Mouse (Mus musculus) fat pad, adult 2 months (tissue): ENCODE results near the gene Zmiz1.
A peak's percentile ranks its signal among the peaks of the same experiment; 100 is the strongest.

Source experiments
- DNase-seq: peaks from one replicate; pipeline ENCODE4 v3.0.0-alpha.2; 2011; ENCODE audit warnings: low read depth, low spot score; ENCODE audit errors: extremely low read depth

Gene Zmiz1

DNA sequence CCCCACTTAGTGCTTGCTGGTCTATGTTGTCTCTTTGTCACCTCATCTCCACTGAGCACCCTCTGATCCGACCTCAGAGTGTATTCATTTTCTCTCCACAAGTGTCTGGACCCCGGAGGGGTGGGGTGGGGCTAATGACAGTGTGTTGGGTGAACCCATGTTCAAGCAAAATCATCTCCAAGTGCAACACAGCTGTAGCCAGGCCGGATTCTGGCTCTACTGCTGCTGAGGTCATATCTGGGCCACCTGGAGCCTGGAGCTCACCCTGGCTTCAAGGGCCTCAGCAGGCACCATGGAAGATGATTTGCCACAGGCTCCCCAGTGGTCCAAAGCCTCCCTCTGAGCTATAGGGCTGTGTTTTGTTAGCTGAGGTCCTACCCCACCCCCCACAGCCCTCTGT is 52.6 kb downstream of the Zmiz1 start:
- no peak for DNase-seq

DNA sequence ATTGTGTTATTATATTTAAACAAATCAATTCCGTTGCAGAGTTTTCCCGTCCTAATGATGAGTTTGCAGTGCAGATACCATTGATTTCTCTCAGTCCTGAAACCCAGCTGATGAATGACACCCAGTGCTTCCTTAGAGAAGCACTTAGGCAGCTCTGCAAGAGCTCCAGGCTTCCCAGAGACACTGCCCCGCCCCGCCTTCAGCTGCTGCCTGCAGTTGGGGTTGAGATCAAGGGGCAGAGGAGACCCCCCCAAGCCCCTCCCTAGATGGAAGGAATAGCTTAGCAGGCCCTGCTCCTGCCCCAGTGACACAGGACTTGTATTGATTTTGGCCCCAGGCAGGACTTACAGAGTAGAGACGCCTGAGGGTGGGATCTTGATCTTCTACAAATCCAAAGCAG is 53.0 kb downstream of the Zmiz1 start:
- DNase-seq = no peak

DNA sequence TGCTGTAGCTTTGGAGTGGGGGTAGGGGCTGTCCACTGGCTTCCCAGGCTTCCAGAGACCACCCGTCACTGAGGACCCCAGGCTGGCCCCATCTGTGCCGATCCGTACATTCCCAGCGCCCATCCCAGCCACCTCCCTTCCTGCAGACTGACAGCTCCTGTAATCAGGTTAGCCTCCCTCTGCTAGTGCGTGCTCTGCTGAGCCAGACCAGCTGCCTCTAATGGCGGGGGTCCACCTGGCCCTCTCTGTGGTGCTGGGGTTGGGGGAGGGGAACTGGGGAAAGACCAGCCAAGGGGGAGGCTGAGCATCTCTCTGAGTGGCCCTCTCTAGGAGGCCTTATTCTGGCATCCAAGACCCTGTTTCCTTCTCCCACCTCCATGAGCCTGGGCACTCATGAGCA is 53.8 kb downstream of the Zmiz1 start:
- no peak for DNase-seq

DNA sequence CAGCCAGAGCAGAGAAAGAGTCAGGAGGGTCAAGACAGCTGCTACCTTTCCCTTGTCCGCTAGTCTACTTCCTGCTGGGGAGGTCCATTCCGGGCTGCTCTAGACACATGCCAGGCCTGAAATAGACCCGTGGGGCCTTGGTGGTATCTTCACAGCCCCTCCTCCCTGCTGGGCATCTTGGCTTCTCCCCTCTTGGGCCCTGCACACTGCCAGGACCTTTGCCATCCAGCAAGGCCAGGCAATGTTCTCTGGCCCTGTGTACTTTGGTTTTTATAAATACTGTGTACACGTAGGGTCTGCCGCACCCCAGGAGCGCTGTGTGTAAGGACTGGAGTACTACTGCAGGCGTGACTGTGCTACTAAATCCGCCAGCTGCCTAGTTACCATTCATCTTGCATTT is 54.5 kb downstream of the Zmiz1 start:
- no peak for DNase-seq

DNA sequence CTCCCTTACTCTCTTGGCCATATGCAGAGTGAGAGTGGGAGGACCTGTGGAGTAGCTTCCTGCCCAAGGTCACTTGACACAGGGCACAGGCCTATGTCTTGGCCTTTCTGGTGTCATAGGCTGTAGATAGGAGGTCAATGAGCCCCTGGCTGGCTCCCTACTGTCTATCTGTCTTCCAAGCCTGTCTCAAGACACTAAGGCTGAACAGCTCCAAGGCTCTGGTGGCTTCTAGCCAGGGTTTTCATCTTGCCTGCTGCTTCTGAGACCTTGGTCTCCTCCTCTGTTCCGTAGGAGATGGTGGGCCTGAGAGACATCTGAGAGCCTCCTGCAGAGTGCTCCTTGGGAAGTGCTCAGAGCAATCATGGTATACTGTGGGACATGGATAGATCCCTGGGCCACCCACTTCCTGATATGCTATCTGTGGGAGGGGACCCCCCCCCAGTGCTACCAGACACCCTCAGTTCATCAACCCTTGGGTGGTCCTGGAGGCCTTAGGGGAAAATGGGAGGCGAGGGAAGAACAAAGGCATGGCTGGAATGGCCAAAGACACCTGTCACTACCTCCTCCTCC is 56.0 kb downstream of the Zmiz1 start:
- DNase-seq = no peak

DNA sequence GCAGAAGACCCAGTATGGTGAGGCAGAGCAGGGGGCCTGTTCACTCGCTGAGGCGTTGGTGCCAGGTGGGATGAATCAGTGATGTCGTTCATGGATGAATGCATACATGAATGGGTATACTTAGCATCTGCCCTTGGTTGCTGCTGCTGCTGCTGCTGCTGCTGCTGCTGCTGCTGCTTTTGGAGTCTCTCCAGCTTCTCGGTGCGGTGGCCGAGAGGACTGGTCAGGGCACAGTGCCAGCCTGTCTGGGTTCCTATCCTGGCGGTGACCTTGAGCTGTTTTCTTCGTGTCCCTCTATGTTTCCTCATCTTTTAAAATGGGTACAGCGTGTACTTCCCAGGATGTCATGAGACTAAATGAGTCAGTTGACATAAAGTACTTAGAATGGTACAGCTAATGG is 56.9 kb downstream of the Zmiz1 start:
- no peak for DNase-seq

DNA sequence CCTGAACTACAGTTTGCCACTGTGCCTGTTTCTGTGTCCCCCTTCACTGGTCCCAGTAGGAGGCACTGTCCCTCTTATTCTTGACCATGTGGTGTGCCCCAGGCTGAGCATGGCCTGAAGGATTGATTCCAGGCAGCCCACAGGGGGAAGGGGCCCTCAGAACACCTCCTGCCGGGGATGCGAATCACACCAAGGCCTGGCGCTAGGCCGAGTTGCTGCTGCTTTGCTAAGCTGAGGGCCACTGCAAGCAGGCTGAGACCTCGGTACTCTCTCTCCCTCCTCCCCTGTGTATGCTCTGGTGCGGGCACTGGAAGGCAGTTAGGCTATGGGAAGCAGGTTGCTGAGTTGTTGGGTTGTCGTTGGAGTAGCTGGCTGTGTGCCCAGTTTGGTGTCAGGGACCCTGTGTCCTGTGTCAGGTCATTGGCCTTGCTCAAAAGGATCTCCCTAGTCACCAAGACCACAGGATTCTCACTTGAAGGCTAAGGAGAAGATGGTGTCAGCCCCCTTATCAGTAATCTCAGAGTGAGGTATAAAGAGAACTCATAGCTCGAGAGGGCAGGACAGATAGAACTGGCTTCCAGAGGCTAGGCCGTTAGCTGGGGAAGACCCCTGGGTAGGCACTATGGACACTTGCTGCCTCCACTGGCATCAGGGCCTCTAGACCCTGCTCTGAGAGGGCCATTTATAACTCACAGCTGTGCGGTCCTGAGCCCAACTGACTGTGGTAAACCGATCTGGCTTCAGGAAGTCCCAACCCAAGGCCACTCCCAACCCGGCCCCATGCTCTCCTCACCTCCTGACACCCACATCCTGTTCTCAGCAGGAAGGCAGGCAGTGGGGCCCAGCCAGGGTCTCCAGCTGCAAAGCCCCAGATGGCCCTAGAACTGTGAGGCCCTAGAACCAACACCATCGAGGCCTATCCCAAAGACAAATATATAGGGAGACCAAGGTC is 57.9 kb downstream of the Zmiz1 start:
- DNase-seq = no peak

DNA sequence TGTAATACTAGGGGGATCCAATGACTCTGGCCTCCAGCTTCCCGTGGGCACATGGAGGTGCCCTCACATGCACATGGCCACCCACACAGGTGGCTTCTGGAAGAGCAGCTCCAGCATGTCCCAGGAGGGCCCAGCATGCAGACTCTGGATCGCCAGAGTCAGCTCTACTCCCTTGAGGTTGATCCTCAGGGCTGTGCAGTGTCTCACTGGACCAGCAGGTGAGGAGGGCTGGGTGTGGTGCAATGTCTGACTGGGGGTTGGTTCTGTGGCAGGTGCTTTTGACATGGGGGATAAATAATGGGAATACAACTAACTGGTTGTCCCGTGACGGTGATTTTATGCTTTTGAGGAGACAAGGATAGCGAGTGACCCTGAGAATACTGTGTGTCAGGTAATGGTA is 59.7 kb downstream of the Zmiz1 start:
- DNase-seq = no peak

DNA sequence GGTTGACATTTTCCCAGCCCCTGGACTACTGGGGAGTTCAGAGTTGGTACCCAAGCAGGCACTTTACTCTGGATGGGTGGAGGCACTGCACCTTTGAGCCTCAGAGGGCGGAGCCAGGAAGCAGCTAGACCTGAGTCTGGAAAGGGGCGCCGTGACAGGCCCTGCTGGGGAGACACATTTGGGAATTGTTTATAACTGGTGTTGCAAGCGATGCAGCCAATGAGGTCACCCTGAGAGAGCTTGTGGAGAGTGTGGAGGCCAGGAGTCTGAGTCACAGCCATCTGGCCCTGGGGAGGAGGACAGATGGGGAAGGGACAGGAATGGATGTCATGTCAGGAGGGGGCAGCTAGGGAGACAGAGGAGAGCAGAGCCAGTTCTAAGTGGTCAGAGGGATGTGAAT is 60.7 kb downstream of the Zmiz1 start:
- no peak for DNase-seq

DNA sequence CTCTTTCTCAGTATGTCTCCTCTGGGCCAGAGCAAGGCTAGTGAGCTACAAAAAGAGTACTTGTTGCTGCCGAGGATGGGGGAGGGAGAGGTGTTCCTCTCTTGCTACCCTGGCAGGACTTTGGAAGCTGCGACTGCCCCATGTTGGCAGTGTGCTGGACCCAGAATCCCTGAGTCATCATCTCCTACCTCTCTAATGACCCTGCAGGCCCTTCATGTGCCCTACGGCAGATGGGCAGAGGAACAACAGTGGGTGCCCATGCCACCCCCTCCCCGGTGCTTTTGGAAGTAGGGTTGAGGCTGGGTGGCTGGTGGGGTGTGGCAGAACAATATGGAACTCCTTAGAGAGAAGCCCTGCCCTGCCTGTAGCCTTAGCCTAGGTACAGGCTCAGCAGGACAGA is 61.6 kb downstream of the Zmiz1 start:
- DNase-seq = no peak

DNA sequence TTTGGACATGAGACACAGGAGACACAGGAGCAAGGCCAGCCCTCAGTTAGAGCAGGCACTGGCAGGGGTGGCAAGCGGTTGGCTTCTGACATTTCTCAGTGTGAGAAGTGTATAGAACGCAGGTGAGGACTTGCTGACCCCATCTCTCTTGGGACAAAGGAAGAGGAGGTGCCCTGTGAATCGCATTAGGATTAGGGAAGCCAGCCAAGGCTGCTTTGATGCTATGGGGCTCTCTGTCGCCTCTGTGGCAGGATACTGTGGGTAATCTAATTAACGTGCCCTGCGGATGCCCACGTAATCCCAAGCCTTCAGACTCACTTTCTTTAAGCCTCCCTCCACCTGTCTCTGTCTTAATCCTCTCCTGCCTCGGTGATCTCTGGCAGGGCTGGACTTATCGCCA is 62.0 kb downstream of the Zmiz1 start:
- DNase-seq = no peak

DNA sequence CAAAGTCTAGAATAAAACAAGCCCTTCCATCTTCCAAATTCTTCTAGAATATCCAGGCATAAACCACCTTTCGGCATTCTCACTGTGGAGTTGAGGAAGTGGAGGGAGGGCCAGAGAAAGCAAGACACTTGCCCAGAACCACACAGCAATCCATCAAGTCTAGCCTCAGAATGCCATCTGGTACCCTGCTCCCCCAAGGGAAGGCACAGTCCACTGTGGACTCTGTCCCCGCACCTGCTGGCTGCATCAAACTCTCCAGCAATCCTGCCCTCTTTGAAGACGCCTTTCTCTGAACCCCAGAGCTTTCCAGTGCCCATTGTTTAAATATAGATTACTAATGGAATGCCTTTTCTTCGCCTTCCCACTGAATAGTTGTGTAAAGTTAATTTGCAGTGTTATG is 62.5 kb downstream of the Zmiz1 start:
- DNase-seq = no peak

DNA sequence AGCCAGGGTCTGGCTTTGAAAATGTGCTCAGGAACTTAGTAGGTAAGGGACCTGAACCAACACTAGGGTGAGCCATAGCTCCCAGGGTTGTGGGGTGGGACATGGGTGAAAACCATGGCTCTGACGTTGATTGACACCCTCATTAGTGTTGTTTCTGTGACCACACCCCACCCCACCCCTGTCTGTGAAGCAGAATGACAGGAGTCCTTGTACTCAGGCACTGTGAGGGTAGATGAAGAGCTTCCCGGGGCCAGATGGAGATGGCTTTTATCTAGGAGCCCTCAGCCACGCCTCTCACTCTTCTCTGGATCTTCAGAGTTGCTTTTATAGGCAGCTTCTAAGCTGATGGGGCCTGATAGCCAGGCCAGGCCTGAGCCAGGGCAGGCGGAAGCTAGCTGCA is 63.4 kb downstream of the Zmiz1 start:
- DNase-seq = no peak

DNA sequence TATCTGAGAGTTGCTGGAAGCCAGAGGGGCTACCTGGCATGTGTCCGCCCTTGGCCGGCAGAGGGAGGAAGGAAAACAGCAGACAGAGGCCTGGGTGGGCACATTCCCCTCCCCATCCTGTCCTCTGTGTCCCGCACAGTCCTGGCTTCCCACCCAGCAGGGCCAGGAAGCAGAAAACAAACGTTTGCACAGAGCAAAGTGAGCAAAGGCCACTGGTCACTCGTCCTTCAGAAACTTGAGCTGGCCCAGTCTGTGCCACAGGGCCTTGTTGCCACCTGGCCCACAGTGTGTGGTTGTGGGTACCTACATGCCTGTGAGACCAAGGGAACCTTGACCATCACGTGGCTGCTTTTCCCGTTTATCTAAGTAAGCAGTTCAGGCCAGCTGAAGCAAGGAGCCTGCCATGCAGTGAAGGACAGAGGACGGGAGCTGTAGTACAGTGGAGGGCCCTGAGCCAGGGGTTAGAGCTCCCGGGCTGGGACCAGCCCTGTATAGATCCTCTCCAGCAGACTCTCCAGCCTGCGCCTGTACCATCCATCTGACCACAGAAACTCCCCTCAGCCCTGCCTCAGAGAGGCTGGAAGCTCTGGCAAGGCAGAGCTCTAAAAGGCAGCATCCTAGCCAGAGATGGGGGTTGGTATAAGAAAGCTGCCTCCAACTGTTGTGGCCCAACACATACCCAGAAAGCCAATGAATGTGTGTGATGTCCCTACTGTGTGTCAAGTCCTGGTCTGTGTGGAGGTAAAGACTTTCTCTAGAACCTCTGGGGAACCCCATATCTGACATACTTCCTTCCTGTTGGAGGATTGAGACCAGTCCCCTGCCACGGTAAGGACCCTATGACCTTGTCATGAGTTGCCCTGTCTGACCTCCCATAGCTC is 64.5 kb downstream of the Zmiz1 start:
- no peak for DNase-seq

DNA sequence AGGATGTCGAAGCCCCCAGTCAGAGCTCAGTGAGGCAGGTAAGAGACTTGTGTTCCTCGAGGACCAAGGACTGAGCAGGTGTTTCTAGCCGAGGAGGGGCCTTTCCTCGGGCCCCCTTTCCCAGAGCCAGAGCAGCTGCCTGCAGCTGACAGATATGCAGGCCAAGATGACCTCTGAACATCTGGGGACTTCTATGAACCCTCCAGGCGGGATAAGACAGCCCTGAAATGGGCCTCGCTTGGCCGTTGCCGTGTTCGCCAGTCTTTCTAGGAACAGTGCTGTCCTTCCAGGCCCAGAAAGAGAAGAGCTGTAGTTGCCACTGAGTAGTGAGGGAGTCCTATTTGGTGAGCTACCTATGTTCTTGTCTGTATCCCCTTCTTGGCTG is 65.1 kb downstream of the Zmiz1 start:
- DNase-seq = no peak

DNA sequence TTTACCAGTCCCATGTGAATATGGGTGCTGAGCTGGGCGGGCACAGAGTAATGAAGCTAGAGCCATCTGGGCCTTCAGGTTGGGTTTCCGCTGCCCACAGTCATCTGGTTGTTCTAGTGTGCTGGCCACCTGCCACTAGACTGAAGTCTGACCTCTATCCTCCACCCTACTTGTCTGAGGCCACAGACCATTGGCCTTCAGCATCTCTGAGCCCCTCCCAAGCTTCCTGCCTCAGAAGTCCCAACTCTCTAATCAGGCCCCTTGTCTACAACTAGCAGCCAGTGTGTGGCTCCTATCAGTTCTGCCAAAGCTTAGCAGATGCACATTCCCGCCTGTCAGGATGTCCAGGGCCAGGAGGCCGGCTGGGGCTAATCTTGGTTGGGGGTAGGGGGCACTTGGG is 65.9 kb downstream of the Zmiz1 start:
- DNase-seq = no peak

DNA sequence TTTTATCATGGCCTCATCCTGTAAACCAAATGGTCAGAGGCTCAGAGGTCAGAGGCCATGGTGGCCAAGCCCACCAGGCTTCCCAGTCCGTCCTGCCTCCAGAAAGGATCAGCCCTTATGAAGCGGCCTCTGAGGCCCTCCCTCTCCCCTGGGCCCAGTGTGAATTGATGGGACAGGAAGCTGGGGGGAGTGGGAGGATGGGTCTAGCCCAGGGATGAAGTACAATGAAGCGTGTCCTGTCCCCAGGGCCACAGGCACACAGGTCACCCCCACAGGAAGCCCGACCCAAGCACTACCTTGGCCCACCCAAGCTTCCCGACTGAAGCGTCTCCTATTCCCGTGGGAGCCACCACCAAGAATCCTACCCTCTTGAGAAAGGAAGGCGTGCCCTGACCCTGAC is 66.7 kb downstream of the Zmiz1 start:
- DNase-seq = no peak

DNA sequence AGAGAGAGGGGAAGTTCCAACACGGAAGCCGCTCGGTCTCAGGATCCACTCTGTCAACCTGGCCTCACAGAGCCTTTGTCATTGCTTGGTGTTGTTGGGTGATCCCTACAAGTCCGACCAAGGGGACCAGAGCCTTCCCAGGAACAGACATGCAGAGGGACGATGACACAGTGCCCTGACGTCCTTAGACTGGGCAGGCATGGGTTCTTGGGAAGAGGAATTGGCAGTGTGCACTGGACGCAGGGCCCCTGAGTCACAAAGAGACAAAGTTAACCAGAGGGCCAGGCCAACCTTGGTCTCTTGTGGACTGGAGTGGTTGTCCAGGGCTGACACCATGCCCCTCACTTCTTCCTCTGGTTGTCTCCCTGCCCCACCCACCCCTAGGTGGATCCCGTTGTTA is 67.9 kb downstream of the Zmiz1 start:
- DNase-seq = no peak

DNA sequence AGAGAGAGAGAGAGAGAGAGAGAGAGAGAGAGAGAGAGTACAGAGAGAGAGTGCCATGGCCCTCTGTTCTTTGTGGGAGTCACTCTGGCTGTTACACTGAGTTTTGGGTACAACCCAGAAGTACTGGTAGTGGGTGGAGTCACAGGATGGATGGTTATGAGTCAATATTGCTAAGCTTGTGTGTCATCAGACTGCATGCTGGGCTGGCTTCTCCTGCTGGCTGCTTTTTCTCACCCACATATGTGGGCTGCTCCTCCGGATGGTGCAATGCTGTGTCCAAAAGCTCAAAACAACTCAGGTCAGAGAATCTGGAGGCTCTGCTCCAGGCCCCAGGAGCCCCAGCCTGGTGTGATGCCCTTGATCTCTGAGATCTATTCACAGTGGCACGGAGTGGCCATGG is 68.3 kb downstream of the Zmiz1 start:
- DNase-seq = peak; percentile 76

DNA sequence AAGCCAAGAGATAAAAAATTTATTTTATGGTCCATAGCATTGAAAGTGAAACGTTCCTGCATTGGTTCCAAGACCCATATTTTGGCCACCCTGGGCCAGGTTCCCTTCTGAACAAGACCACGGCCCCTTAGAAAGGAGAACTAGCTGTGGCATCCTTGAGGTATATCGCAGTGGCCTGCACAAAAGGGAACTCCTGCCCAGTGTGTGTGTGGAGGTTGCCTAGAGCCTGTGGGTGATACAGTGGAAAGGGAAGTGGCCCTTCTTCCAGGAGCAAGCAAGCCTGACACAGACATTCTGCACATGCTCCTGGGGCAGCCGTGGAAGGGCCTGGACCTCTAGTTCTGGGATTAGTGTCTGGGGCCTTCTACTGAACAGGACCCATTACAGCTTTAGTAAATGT is 71.4 kb downstream of the Zmiz1 start:
- no peak for DNase-seq

DNA sequence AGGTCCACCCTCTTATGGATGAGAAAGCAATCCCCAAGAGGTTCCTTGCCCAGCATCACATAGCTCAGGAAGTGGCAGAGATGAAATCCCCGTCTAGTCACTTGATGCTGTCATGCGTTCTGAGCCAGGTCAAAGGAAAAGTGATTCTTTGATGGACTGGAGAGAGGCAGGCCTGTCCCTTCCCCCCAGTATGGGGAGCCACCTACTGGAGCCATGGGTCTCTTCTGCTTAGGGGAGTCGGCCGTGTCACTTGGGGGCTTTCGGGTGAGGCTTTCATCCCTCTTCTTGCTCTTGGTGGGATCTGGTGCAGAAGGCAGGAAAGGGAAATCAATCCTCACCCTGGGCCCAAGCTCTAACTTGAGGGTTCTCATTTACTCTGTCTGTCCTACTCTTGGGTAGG is 71.8 kb downstream of the Zmiz1 start:
- DNase-seq = no peak

DNA sequence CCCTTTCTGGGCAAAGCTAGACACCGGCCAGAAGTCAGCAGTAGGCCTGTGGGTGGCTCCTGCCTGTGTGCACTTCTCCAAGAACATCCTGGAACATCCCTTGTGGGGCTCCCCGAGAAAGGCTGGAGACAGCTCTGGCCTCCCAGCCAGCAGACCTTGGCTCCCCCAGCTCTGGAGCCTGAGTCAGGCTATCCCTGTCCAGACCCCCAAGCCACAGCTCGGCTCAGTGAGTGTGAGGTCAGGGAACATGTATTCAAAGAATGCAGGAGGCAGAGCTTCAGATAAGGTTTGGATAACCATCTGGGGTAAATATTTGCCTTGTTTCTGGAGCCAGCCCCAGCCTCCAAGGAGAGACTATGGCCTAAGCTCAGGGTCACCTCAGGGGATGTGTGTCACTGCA is 74.0 kb downstream of the Zmiz1 start:
- no peak for DNase-seq
